Mouse (Mus musculus) testis, postnatal 14 days (tissue): Measurements from ENCODE around the gene Ifrd2.
"Not testable (repeated sequence)": the region's sequence is repeated elsewhere in the genome, so short reads cannot be mapped to it uniquely, and the experiment has no call there.

Source experiments
- DNase-seq: peaks from one replicate; pipeline ENCODE4 v3.0.0; 2021; ENCODE audit warnings: low spot score

Gene Ifrd2

DNA sequence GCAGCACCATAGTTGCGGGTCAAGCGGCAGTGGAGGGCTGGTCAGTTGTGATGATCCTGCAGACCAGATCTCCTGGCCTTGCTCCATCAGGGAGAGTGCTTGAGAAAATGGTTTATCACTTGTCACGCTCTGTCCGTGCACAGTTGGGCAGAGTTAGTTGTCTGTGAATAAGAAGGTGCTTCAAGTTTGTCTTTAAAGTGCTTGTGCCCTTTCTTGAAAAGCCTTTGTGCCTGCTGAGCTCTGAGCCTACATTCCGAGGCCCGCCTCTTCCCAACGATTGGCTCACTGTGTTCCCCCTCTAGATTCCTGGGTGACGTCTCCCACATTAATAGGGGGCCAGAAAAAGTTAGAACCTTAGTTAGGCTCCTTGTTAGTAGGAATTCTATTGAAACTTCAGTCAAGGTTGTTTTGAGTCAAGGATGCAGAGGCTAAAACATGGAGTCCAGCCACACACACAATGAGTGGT, 35.5 kb upstream of the Ifrd2 start:
- DNase-seq, result no peak

DNA sequence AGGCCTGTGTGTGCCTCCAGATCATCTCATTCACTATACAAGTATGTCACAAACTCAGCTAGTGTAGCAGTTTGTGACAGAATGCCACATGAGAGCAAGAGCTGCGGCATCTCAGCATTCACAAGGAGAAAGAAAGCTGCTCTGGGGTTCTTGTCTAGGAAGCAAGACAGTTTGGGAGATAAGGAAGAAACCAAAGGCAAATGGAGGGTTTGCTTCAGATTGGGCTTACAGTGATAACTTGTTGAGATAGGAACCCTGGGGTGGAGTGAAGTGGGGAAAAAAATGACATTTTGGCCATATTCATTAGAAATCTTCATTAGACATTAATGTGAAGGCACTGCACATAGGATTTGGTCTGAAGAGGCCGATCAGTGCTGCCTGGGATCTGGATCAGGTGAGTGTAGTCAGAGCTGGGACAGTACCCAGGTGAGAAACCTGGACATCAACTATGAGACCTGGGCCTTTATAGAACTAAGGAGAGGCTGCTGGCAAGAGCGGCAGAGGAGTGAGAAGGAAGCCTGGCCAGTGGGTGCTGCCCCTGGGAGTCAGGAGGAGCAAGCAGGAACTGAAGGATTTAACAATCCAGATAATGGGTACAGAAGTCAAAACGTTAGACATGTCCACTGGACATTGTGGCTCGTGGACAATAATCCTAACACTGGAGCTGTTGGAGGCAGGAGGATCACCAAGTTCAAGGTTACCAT, 34.6 kb upstream of the Ifrd2 start:
- no peak for DNase-seq

DNA sequence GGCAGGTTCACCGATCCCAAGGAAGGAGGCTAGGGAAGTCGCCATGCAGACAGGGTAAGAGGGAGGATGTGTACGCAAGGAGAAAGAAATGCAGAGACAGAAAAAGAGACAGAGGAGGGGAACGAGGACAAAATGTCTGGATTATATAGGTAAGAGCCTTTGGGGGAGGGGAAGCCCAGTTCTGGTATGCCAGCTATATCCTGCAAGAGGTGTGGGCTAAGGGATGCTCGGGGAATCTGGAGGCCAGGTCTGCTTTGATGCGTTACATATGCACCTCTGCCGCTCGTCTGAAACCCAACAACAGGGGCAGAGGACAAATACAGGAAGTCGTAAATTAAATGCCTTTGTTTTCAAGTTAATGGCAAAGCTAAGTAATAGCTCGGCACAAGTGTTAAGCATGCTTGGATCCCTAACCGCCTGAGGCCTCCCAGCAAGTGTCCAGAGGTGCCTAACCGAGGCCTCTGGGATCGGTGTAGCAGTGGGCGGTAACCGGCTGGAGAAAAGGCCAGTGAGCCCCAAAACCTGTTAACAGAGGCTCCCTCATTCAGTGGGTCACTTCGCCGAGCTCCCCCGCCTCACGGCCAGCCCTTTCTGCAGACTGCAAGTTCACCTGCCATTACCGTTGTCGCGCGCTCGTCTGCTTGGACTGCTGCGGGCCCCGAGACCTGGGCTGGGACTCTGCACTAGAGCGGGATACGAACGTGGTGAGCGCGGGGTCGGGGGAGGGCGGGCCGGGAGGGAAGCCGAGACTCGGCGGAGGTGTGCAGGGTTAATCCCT, 33.7 kb upstream of the Ifrd2 start:
- peak; percentile 69 for DNase-seq

DNA sequence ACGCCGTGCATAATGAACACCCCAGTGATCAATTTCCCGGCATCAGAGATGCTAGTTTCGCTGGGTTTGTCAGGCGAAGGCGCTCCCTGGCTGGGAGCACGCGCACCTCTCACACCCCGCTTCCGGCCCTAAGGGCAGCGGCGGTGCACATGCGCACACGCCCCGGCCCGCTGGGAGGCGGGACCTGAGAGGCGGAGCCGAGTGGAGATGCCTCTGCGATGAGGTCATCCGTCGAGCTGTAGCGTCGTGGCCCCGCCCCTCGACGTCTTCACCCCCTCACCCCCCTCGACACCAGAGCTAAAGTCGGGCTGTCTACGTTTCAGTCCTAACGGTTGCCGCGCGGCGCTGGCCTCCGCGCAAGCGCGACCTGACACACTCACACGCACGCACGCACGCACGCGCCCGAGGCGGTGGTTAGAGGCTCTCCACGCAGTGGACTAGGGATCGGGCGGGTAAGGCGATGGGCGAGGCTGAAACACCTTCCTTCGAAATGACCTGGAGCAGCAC, 33.1 kb upstream of the Ifrd2 start:
- DNase-seq, result peak; percentile 96

DNA sequence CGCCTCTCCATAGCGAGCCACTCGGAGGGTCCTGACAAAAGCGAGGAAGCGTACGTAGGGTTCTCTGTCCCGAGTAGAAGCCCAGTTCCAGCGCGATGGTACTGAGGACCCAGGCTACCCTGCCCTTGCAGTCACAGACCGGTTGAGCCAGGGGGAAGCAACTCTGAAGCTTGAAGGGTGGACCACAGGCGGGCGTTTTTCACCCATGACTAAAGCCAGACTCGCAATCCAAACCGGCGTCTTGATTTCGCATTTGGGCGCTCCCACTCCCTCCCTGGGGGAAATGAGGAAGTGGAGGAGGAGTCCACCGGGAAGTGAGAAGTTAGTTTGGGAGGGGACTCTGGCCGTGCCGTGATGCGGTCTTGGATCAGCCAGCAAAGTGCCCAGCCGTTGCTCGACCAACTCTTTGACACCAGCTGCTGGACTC, 32.4 kb upstream of the Ifrd2 start:
- DNase-seq, result no peak

DNA sequence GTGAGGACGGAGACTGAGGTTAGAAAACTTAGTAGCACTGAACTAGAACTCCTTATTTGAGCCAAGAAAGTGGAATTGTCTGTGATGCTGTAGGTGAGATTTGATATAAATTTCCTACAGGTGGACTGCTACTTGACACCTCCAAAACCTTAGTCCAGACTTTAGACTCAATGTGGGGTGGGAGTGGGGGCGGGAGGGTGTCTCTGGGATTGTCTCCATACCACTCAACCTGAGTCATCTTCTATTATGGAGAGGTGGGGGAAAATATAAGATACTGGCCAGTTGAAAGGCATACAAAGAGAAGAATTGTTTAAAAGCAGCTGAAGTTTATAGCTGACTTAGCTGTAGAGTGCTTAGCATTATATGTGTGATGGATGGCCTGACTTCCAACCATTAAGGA, 31.7 kb upstream of the Ifrd2 start:
- DNase-seq, result no peak

DNA sequence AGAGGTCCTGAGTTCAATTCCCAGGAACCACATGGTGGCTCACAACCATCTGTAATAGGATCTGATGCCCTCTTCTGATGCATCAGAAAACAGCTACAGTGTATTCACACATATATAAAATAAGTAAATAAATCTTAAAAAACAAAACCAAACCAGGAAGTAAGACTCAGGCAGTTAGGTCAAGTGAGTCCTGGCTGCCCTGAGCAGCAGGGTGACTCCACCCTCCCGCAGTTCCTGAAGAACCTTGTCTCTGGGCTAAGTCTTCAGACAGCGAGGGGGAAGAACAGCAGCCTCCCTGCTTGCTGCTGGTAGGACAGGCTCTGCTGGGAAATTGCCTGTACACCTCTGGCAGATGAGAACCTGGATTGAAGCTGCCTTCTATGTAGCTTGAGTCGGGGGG, 31.1 kb upstream of the Ifrd2 start:
- DNase-seq, result no peak

DNA sequence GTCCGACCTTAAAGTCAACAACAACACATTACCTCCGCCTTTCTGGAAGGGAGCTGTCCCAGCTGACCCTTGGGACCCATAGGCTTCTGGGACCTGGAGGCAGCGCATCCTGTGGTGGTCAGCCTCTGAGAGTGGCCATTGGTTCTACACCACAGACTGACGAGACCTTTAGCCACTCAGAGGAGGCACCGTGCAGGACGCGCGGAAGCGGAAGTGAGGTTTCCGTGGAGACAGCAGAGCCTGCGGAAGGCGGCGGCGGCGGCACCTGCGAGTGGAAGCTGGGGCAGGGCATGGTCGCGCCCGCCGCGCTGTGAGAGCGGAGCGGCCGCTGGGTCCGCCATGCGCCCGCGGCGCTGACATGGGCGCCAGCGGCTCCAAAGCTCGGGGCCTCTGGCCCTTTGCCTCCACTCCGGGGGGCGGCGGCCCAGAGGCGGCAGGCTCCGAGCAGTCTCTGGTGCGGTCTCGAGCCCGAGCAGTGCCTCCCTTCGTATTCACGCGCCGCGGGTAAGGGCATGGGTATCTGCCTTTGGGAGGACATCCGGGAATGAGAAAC, 24.3 kb upstream of the Ifrd2 start, which contains the start of gene Tusc2:
Tusc2 (plus strand) TSS at position 227 of the 553 bp plus-strand sequence.
- DNase-seq, result peak; percentile 95

DNA sequence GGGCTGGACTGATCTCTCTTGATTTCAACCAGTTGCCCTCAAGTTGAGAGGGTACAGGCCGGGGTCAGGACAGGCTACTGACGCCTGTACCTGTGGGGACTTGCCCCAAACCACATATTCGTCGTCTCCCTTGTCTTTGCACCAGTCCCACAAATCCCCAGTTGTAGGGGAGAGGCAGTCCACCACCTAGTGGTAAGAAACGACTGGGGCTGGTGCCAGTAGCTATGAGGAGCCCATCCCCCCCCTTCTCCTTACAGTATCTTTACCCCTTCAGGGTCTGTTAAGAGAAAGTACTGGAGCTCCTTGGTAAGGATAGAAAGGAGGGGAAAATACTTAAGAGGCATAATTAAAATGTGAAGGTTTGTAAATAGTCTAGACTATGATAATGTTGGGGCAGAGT, 21.9 kb upstream of the Ifrd2 start:
- DNase-seq, result not testable (repeated sequence)

DNA sequence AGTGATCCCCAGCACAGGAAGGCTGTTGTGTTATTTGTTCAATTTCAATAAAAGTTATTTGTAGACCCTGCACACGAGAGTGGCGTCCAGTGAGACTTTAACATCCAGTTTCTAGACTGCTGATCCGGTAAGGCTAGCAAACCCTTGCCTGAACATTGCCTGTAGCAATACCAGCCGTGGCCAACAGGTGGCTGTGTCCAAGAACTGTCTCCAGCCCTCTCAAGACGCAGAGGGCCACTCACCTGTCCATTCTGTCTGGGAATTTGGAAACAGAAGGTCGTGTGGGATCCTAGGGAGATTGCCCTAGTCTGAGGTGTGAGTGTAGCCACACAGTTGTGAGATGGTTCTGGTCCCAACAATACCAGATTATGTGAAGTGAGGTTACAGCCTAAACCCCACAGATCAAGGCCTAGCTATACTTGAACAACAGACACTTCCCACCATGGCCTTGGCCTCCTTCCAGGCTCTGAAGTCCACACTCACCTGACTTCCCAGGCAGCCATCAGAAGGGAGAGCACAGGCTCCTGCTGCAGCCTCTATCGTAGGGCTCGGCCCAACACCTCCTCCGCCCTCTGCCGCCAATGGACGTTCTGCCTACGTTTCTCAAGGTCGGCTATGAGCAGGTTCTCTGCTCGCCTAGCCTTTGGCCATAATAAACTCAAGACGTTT, 21.3 kb upstream of the Ifrd2 start:
- DNase-seq, result no peak

DNA sequence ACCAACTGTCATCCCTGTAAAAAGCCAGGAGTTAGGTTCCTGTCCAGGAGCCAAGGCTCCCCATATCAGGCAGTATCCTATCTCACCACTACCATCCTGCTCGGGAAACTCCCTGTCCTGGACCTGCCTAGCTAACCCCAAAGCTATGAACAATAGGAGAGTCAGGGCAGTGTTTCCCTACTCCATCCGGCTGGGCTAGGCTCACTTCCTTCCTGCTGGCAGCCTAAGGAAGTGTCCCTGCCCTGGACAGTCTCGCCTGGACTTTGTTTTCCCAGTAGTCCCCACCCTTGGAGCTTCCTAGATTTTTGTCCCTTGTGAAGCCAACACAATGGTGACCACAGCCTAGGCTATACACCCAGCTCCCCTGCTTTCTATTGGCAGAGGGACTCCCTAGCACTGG, 20.6 kb upstream of the Ifrd2 start:
- no peak for DNase-seq

DNA sequence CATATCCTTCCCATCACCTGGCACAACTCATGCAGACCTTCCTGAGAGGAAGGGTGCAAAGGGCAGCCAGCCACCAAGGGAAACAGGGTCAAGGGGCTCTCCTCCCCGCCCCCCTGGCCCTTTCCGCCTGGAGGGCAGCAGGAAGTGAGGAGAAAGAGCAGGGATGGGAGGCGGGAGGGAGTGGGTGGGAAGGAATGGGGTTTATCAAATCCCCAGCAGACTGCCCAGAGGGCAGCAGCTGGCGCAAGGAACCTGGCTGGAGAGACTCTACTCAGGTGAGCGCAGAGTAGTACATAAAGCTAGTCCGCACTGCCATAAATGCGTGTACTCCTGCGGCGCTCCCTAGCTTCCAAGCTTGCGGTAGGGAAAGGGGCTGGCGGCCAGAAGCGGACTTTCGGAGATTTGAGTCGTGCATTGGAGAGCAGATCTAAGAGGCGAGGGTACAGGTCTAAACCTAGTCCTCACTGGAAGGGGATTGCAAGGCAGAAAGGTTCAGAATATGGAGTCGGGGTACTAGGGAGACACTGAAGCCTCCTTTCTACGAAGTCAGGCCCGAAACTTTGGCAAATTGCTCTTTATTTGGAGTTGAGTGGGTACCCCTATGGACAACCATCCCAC, 19.6 kb upstream of the Ifrd2 start, which contains the start of gene Hyal2:
Hyal2 (plus strand) TSS at position 244 of the 618 bp plus-strand sequence.
- no peak for DNase-seq

DNA sequence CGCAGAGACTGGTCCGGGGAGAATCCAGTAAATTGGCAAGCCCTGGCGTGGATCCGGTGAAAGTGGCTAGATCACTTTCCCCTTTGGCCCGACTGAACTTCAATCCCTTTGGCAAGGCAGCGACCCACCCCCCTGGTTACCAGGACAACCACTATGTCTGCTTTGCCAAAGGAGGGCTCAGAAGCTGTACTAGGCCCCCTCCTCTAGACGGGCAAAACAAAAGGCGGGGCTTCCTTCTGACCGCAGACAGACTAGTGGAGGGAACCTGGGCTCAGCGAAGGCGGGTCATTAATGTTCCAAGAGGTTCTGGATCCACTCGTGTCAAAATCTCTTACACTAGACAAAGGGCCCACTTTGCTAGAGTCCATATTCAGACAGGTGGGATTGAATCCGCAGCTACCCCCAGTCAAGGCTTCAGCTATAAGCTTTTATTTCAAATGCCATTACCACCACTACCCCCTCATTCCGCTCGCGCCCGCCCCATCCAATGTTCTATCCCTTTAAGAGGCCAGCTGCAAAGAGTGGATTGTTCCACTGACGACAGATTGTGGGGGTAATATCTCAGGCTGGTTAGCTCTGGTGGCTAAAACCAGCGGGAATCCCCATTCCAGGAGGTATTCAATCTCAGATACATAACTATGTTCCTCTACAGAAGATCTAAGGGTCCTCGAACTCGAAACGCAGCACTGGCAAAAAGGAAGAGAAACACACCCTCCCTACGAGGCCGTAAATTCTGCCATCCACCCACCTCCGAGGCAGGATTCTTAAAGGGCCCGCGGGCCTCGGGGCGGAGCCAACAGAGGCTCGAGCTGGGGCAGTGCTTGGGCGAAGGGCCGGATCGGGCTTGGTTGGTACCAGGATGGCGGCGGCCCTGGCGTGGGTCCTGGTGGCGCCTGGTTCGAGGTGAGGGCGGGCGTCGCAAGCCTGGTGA, 18.8 kb upstream of the Ifrd2 start:
- peak; percentile 86 for DNase-seq

DNA sequence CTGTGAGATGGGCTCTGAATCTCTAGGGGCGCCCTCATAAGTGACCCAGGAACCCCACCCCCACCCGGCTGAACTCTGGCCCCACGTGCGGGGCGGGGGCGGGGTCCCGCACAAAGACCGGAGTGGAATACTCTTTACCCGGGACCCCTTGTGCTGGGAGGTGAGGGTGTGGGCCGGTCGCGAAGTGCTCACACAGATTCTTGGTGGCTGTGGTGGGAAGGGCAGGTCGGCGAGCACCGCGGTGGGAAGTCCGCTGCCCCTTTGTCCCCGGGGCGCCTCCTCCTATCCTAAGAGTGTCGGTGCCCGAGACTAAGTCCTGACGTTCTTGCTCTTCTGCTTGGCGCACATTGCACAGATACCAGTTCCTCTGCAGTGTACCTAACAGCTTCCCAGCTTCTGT, 18.2 kb upstream of the Ifrd2 start:
- DNase-seq, result peak; percentile 61

DNA sequence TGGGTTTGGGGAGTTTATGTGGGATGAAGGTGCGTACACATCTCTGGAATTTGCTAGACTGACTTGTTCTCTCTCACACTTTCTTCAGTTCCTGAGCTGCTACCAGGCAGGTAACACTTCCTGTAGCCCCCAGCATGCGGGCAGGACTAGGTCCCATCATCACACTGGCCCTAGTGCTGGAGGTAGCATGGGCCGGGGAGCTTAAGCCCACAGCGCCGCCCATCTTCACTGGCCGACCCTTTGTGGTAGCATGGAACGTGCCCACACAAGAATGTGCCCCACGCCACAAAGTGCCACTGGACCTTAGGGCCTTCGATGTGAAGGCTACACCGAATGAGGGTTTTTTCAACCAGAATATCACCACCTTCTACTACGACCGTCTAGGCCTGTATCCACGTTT, 17.4 kb upstream of the Ifrd2 start:
- no peak for DNase-seq

DNA sequence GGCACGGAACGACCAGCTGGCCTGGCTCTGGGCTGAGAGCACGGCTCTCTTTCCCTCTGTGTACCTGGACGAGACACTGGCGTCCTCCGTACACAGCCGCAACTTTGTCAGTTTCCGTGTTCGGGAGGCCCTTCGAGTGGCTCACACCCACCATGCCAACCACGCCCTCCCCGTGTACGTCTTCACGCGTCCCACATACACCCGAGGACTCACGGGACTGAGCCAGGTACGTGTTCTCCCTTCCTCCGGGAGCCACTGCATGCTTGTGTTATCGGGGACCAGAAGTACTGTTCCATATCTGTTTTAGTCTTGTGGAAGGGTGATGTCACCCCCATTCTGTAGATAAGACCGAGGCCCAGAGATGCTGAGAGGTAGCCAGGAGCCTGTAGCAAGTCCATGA, 16.6 kb upstream of the Ifrd2 start:
- DNase-seq, result no peak

DNA sequence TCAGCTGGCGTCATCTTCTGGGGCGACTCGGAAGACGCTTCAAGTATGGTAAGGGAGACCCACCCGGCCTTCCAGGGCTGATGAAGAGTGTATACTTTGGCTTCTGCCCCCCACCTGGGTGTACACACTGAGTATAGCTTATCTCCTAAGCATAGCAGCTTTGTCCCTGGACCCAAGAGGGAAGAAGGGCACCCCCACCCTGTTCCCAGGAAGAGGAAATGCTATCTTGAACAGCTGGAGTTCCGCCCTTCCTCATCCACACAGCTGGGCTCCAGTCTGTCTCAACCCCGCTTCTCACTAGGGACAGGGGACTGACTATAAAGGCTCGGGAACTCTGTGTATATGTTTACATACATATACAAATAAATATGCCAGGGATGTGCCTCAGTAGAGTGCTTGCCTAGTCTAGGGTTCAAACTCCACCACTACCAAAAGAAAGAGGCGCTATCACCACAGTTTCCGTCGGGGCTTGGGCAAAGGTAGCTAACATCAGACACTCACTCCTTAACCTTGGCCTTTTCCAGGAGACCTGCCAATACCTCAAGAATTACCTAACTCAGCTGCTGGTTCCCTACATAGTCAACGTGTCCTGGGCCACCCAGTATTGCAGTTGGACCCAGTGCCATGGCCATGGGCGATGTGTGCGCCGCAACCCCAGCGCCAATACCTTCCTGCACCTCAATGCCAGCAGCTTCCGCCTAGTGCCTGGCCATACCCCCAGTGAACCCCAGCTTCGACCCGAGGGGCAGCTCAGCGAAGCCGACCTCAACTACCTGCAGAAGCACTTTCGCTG, 15.7 kb upstream of the Ifrd2 start:
- DNase-seq, result no peak

DNA sequence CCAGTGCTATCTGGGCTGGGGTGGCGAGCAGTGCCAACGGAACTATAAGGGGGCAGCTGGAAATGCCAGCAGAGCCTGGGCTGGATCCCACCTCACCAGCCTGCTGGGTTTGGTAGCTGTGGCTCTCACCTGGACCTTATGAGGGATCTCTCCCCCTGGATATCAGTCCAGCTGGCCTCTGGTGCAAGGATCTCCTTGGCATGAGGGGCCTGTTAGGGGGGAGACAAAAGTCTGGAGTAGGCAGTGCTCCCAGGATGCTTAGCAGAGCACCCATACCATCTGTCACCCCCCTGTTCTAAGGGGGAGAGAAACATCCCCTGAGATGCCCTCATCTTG, 15.1 kb upstream of the Ifrd2 start:
- no peak for DNase-seq

DNA sequence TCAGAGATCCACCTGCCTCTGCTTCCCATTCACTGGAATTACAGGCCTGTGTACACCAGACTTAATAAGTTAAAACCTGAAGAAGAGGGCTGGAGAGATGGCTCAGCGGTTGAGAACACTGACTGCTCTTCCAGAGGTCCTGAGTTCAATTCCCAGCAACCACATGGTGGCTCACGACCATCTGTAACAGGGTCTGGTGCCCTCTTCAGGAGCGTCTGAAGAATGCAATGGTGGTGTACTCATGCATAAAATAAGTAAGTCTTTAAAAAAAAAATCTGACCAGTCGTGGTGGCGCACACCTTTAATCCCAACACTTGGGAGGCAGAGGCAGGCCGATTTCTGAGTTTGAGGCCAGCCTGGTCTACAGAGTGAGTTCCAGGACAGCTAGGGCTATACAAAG, 13.7 kb upstream of the Ifrd2 start:
- DNase-seq, result not testable (repeated sequence)
